Mouse (Mus musculus): Measurements from ENCODE around the gene Akap13.

Akap13 gene

GRCm38 (mm10) chr7:75568276-75568675, 112.9 kb downstream of the Akap13 start:
- peak; percentile 57 for DNase-seq

- no peak for DNase-seq
Measured at GRCm38 (mm10) chr7:75568883-75569282, 113.5 kb downstream of the Akap13 start.

- DNase-seq: no peak
Measured at GRCm38 (mm10) chr7:75570218-75570617, 114.9 kb downstream of the Akap13 start.

GRCm38 (mm10) chr7:75571078-75571477, 115.7 kb downstream of the Akap13 start:
- DNase-seq: no peak

- no peak for DNase-seq
Measured at GRCm38 (mm10) chr7:75572127-75572526, 116.8 kb downstream of the Akap13 start.

GRCm38 (mm10) chr7:75575120-75575649, 119.9 kb downstream of the Akap13 start:
- DNase-seq: peak; percentile 39

- no peak for DNase-seq
Measured at GRCm38 (mm10) chr7:75575800-75576585, 120.7 kb downstream of the Akap13 start.

- DNase-seq: no peak
Measured at GRCm38 (mm10) chr7:75576851-75577250, 121.5 kb downstream of the Akap13 start.

- peak; percentile 71 for DNase-seq
Measured at GRCm38 (mm10) chr7:75577353-75577752, 122.0 kb downstream of the Akap13 start.

GRCm38 (mm10) chr7:75578647-75579046, 123.3 kb downstream of the Akap13 start:
- no peak for DNase-seq

- DNase-seq: no peak
Measured at GRCm38 (mm10) chr7:75582091-75582490, 126.8 kb downstream of the Akap13 start.

GRCm38 (mm10) chr7:75584100-75584499, 128.8 kb downstream of the Akap13 start:
- DNase-seq: no peak

- no peak for DNase-seq
Measured at GRCm38 (mm10) chr7:75585409-75585808, 130.1 kb downstream of the Akap13 start.

- DNase-seq: no peak
Measured at GRCm38 (mm10) chr7:75586113-75586512, 130.8 kb downstream of the Akap13 start.

GRCm38 (mm10) chr7:75587727-75588126, 132.4 kb downstream of the Akap13 start:
- no peak for DNase-seq

- DNase-seq: no peak
Measured at GRCm38 (mm10) chr7:75589304-75589973, 134.1 kb downstream of the Akap13 start.

- DNase-seq: no peak
Measured at GRCm38 (mm10) chr7:75591961-75592360, 136.6 kb downstream of the Akap13 start.

- peak; percentile 74 for DNase-seq
Measured at GRCm38 (mm10) chr7:75594801-75595200, 139.5 kb downstream of the Akap13 start.

GRCm38 (mm10) chr7:75595268-75595667, 139.9 kb downstream of the Akap13 start:
- no peak for DNase-seq

GRCm38 (mm10) chr7:75596058-75596748, 140.9 kb downstream of the Akap13 start:
- DNase-seq: peak; percentile 61

GRCm38 (mm10) chr7:75597840-75598239, 142.5 kb downstream of the Akap13 start:
- DNase-seq: no peak

GRCm38 (mm10) chr7:75600360-75601075, 145.2 kb downstream of the Akap13 start:
- no peak for DNase-seq

- no peak for DNase-seq
Measured at GRCm38 (mm10) chr7:75607248-75607647, 151.9 kb downstream of the Akap13 start.
